Mouse (Mus musculus) spleen, adult 2 months (tissue): ENCODE results near the gene Ccdc148.

ENCODE experiments used
- CTCF ChIP-seq: fragments of 200-500 bp; IDR thresholded peaks from 2 replicates; pipeline ENCODE4 v1.5.1; 2011; ENCODE audit warnings: mild to moderate bottlenecking, inconsistent platforms; ENCODE audit not compliant: insufficient read depth, insufficient read length, insufficient replicate concordance; ENCODE audit errors: extremely low read depth
- POLR2A ChIP-seq: fragments of 200-500 bp; IDR thresholded peaks from 2 replicates; pipeline ENCODE4 v1.6.1; 2011; ENCODE audit warnings: low read depth, low read length, inconsistent platforms

DNA sequence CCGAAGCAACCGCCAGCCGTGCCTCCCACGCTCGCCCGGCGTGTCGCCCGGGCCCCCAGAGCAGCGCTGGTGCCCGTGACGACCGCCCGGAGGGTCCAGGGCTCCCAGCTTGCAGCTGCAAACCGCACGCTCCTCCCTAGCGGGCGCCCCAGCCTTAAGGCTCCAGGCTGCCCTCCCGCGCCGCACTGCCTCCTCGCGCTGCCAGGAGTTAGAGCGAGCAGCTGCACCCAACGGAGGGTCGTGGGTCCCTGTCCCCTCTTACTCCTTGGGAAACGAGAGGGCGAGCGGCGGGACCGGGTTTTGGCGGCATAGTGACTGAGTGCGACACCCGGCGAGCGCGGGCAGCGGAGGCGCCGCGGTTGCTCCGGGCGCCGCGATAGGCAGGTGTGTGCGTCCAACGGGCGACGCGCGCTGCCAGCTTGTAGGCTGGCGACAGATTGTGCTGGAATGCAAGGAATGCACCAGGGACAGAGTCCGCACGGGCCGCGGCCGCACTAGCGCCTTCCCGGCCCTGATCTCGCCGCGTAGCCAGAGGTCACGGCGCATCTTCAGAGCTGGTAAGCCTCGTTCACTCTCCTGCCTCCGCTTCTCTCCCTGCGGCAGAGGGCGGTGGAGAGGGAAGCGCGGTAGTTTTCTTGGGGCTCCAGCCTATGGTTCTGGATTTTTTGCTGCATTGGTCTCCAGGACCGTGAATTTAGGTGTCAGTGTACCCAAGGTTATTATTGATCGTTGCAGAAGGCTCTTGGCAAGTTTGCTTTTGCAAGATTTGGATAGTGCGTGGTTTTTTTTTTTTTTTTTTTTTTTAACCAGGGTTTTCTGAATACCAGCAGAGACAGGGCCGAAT is 1.2 kb upstream of the Ccdc148 start:
- TF ChIP-seq CTCF (no peak), POLR2A (no peak)
